Mouse (Mus musculus): ENCODE data around the gene Maob.

The Maob gene

GRCm38 (mm10) chrX:16817261-16817769, at the start of gene Maob:
Gene Maob, minus strand, starts transcription at chrX:16817366.
- DNase-seq (ENCODE audit: low read depth, low spot score): no peak

- no peak for DNase-seq (ENCODE audit: low read depth, low spot score)
Measured at GRCm38 (mm10) chrX:16860244-16860643, 43.1 kb upstream of the Maob start.

- DNase-seq (ENCODE audit: low read depth, low spot score): no peak
Measured at GRCm38 (mm10) chrX:16846034-16846433, 28.9 kb upstream of the Maob start.

GRCm38 (mm10) chrX:16841443-16841842, 24.3 kb upstream of the Maob start:
- DNase-seq (ENCODE audit: low read depth, low spot score): no peak

GRCm38 (mm10) chrX:16837293-16837692, 20.1 kb upstream of the Maob start:
- no peak for DNase-seq (ENCODE audit: low read depth, low spot score)

GRCm38 (mm10) chrX:16836488-16837082, 19.4 kb upstream of the Maob start:
- no peak for DNase-seq (ENCODE audit: low read depth, low spot score)

GRCm38 (mm10) chrX:16826028-16826427, 8.9 kb upstream of the Maob start:
- no peak for DNase-seq (ENCODE audit: low read depth, low spot score)

GRCm38 (mm10) chrX:16815965-16816364, 1.2 kb downstream of the Maob start:
- DNase-seq (ENCODE audit: low read depth, low spot score): no peak

- no peak for DNase-seq (ENCODE audit: low read depth, low spot score)
Measured at GRCm38 (mm10) chrX:16812080-16812479, 5.1 kb downstream of the Maob start.

GRCm38 (mm10) chrX:16767453-16767852, 49.7 kb downstream of the Maob start:
- DNase-seq (ENCODE audit: low read depth, low spot score): no peak

GRCm38 (mm10) chrX:16766156-16766555, 51.0 kb downstream of the Maob start:
- no peak for DNase-seq (ENCODE audit: low read depth, low spot score)

- DNase-seq (ENCODE audit: low read depth, low spot score): no peak
Measured at GRCm38 (mm10) chrX:16761430-16761829, 55.7 kb downstream of the Maob start.

- DNase-seq (ENCODE audit: low read depth, low spot score): no peak
Measured at GRCm38 (mm10) chrX:16754761-16755160, 62.4 kb downstream of the Maob start.

GRCm38 (mm10) chrX:16748932-16749331, 68.2 kb downstream of the Maob start:
- no peak for DNase-seq (ENCODE audit: low read depth, low spot score)

- DNase-seq (ENCODE audit: low read depth, low spot score): no peak
Measured at GRCm38 (mm10) chrX:16714033-16714432, 103.1 kb downstream of the Maob start.

GRCm38 (mm10) chrX:16706094-16706493, 111.1 kb downstream of the Maob start:
- no peak for DNase-seq (ENCODE audit: low read depth, low spot score)
